8 mouse cellular contexts compared by ENCODE assay signal in genomic region chr7:98193515-98194025, GRCm38 (mm10). TPM values are rescaled to one million over a fixed set of nuclear protein-coding genes. Genes with fewer than 3 reads are reported as not detected.
DNase-seq lines count a peak whose midpoint lies in the region; ATAC-seq lines count a peak whose summit lies in the region.

No protein-coding gene starts in this region.

- peaks cover 50% of the 10 kb centered on the region for H3K27me3 ChIP-seq in hindbrain, embryonic 11.5 days (ENCODE audit: control insufficient read depth, insufficient read depth, low read length)
- H3K27me3 ChIP-seq in liver, embryonic 13.5 days, result peaks cover 66% of the 10 kb centered on the region

- no peak overlapping the region for H3K27ac ChIP-seq in hindbrain, embryonic 11.5 days (ENCODE audit: low read depth, low read length)
- H3K27ac ChIP-seq in liver, embryonic 13.5 days, result no peak overlapping the region

- peak overlapping the region; percentile 90 for H3K4me2 ChIP-seq in hindbrain, embryonic 11.5 days (replicated peaks; ENCODE audit: low read depth, low read length)
- peak overlapping the region; percentile 61 for H3K4me2 ChIP-seq in liver, embryonic 13.5 days

- peaks cover 10% of the 10 kb centered on the region for H3K4me1 ChIP-seq in hindbrain, embryonic 11.5 days (replicated peaks; ENCODE audit: control insufficient read depth, insufficient read depth, low read length)
- peaks cover 31% of the 10 kb centered on the region for H3K4me1 ChIP-seq in liver, embryonic 13.5 days (replicated peaks)

- ATAC-seq in hindbrain, embryonic 11.5 days (ENCODE audit: low FRiP score), result peak; percentile 74; the same call in 1 of the 2 replicates
- peak; percentile 10; the same call in 1 of the 2 replicates for ATAC-seq in liver, embryonic 13.5 days (ENCODE audit: low read depth)

- peak overlapping the region; percentile 31; the same call in 1 of the 2 replicates for H3K9ac ChIP-seq in hindbrain, embryonic 11.5 days (ENCODE audit: low read depth, low read length)
- no peak overlapping the region for H3K9ac ChIP-seq in liver, embryonic 13.5 days

- no peaks in the 10 kb centered on the region for H3K9me3 ChIP-seq in hindbrain, embryonic 11.5 days (ENCODE audit: control insufficient read depth, low read length)
- H3K9me3 ChIP-seq in liver, embryonic 13.5 days (replicated peaks), result no peaks in the 10 kb centered on the region

- WGBS in hindbrain, embryonic 11.5 days, result 9% methylated on average over 36 of the region's 36 CpGs
- 5% methylated on average over 36 of the region's 36 CpGs for WGBS in liver, embryonic 13.5 days (ENCODE audit: insufficient replicate concordance)

- H3K4me3 ChIP-seq in hindbrain, embryonic 11.5 days (ENCODE audit: low read depth, low read length), result peak overlapping the region; percentile 38
- H3K4me3 ChIP-seq in liver, embryonic 13.5 days (replicated peaks), result peak overlapping the region; percentile 47

- peak; percentile 26 for DNase-seq in gastrocnemius, postnatal 10 days
- DNase-seq in gastrocnemius, postnatal 25 days, result no peak
- DNase-seq in ES-CJ7 (ENCODE audit: low read depth, low spot score), result peak; percentile 73
- peak; percentile 64 for DNase-seq in embryo, embryonic 10.5 days (ENCODE audit: low spot score)
- peak; percentile 67 for DNase-seq in hindbrain, embryonic 11.5 days (ENCODE audit: low spot score)
- no peak for DNase-seq in liver, embryonic 13.5 days
- DNase-seq in neural tube, embryonic 10.5 days (ENCODE audit: extremely low spot score, low spot score), result peak; percentile 60
- DNase-seq in ovary, postnatal 10 days (ENCODE audit: low spot score), result no peak

- no peaks in the 10 kb centered on the region for H3K36me3 ChIP-seq in hindbrain, embryonic 11.5 days (ENCODE audit: control insufficient read depth, insufficient read depth, low read length)
- H3K36me3 ChIP-seq in liver, embryonic 13.5 days, result no peaks in the 10 kb centered on the region

RNA-seq across cellular contexts. Expression of gene B3gnt6, which starts 5.7 kb away (rescaled TPM):
- not detected for total RNA-seq in gastrocnemius, postnatal 10 days (2021)
- total RNA-seq in gastrocnemius, postnatal 25 days (2021), result not detected
- 0.10 and 0.20 TPM in 2 replicates for polyA plus RNA-seq in hindbrain, embryonic 11.5 days (2014; fragmentation: Nextera tagmentation; extraction: Ambion mirVana)
- polyA plus RNA-seq in liver, embryonic 13.5 days (2015; fragmentation: Nextera tagmentation; extraction: Ambion mirVana), result not detected in 2 replicates

RNA-seq across cellular contexts. Expression of gene Capn5, which starts 15.5 kb away (rescaled TPM):
- total RNA-seq in gastrocnemius, postnatal 10 days (2021), result 1 to 10 TPM; 4.7 TPM
- total RNA-seq in gastrocnemius, postnatal 25 days (2021), result 1 to 10 TPM; 1.6 to 2.4 TPM
- polyA plus RNA-seq in hindbrain, embryonic 11.5 days (2014; fragmentation: Nextera tagmentation; extraction: Ambion mirVana), result 4.8 and 5.3 TPM in 2 replicates
- polyA plus RNA-seq in liver, embryonic 13.5 days (2015; fragmentation: Nextera tagmentation; extraction: Ambion mirVana), result 13.2 and 16.8 TPM in 2 replicates

RNA-seq across cellular contexts. Expression of gene Omp, which starts 48.3 kb away (rescaled TPM):
- under 1 TPM; 0.21 to 0.27 TPM for total RNA-seq in gastrocnemius, postnatal 10 days (2021)
- under 1 TPM in 1 of 2 experiments, not detected in 1; 0.11 TPM for total RNA-seq in gastrocnemius, postnatal 25 days (2021)
- 0.24 and 0.25 TPM in 2 replicates for polyA plus RNA-seq in hindbrain, embryonic 11.5 days (2014; fragmentation: Nextera tagmentation; extraction: Ambion mirVana)
- polyA plus RNA-seq in liver, embryonic 13.5 days (2015; fragmentation: Nextera tagmentation; extraction: Ambion mirVana), result 0.50 and 0.76 TPM in 2 replicates

Comparison
In these comparisons a context has a peak if more than half of its experiments do, and no peak if none do; other contexts are left out.
1. DNase-seq: peak in gastrocnemius, postnatal 10 days (single experiment), ES-CJ7 (single experiment), embryo, embryonic 10.5 days (single experiment), hindbrain, embryonic 11.5 days (single experiment) and neural tube, embryonic 10.5 days (single experiment); none in gastrocnemius, postnatal 25 days (single experiment), liver, embryonic 13.5 days (single experiment) and ovary, postnatal 10 days (single experiment).